Mouse (Mus musculus): ENCODE results near the gene Kif15.

DNA sequence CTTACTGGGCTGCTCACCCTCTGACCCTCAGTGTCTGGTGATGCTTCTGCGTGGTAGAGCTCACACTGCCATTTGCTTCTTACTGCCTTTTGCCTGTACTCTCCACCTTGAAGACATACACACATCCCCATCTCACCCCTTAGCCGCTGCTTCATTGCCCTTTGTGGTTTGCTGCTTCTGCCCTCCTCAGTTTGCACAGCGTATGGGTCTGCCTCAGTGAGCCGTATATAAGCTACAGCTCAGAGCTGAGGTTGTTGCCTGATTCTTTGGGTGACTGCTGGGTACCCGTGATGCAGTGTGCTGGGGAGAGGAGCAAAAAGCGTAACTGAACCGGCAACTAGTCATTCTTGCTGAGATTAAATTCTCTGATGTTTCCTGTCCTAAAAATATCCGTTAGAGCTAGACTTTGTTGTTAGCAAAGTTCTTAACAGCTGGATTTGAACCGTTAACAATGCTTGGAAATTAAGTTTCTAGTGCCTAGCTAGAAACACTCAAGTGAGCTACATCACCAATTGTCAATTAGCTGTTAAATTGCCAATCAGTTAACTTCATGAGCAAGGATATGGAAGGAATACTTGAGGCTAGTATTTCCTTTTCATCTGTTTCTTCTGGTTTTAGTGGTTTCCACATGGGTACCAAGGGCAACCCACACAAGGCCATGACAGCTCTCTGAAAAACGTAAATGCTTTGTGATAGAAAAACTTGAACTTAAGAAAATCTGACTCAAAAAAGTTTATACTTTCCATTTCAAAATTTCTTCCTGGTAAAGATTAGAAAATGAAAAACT is 47.8 kb downstream of the Kif15 start:
- TF ChIP-seq POLR2A (IDR thresholded peaks at IDR 0.05; ENCODE audit: borderline replicate concordance, extremely low read depth, insufficient read depth, insufficient read length, poor library complexity, severe bottlenecking) (no peak), CTCF (IDR thresholded peaks at IDR 0.05; ENCODE audit: borderline replicate concordance, extremely low read depth, insufficient read depth, insufficient read length) (no peak)

Measured in brain, embryonic 14.5 days (tissue).